Mouse (Mus musculus) G1E-ER4 (cell line): ENCODE data around the gene 4931422A03Rik. TPM values are rescaled to one million over a fixed set of nuclear protein-coding genes. Genes with fewer than 3 reads are reported as not detected.
"Not testable (repeated sequence)": the region's sequence is repeated elsewhere in the genome, so short reads cannot be mapped to it uniquely, and the experiment has no call there.

Experiments
- GATA1 ChIP-seq: IDR thresholded peaks from one replicate; pipeline ENCODE4 v1.8.0; 2012; ENCODE audit warnings: low read length, inconsistent platforms
- polyA plus RNA-seq: library from polyadenylated mRNA; stranded (reverse); fragments of >175 nt; gene quantifications from 2 replicates; pipeline ENCODE4 v1.2.3, GENCODE M21; 2012

4931422A03Rik gene
- polyA plus RNA-seq = not detected in 2 replicates

GRCm38 (mm10) chr2:104028139-104028723 lies at the start of gene 4931422A03Rik:
4931422A03Rik (minus strand) TSS chr2:104028361.
- TF ChIP-seq GATA1 = no peak

GRCm38 (mm10) chr2:104069704-104070185 lies 41.6 kb upstream of the 4931422A03Rik start, which contains the start of gene Cd59b:
Cd59b (plus strand) TSS chr2:104069849.
- no peak for TF ChIP-seq GATA1

GRCm38 (mm10) chr2:104068450-104068849 lies 40.3 kb upstream of the 4931422A03Rik start, which contains the start of gene Gm10799:
Gm10799 (minus strand) TSS chr2:104068550.
- not testable (repeated sequence) for TF ChIP-seq GATA1

- TF ChIP-seq GATA1 = not testable (repeated sequence)
Observed at GRCm38 (mm10) chr2:104065526-104065925, 37.4 kb upstream of the 4931422A03Rik start, which contains the start of gene Gm10912. Gm10912 (plus strand) TSS chr2:104065826.

GRCm38 (mm10) chr2:104064152-104064551 lies 36.0 kb upstream of the 4931422A03Rik start:
- no peak for TF ChIP-seq GATA1

- TF ChIP-seq GATA1 = no peak
Observed at GRCm38 (mm10) chr2:104062665-104063064, 34.5 kb upstream of the 4931422A03Rik start.

- TF ChIP-seq GATA1 = no peak
Observed at GRCm38 (mm10) chr2:104060996-104061395, 32.8 kb upstream of the 4931422A03Rik start.

- TF ChIP-seq GATA1 = no peak
Observed at GRCm38 (mm10) chr2:104059786-104060185, 31.6 kb upstream of the 4931422A03Rik start.

- TF ChIP-seq GATA1 = no peak
Observed at GRCm38 (mm10) chr2:104058954-104059353, 30.8 kb upstream of the 4931422A03Rik start.

- TF ChIP-seq GATA1 = no peak
Observed at GRCm38 (mm10) chr2:104058381-104058780, 30.2 kb upstream of the 4931422A03Rik start.

- TF ChIP-seq GATA1 = no peak
Observed at GRCm38 (mm10) chr2:104044479-104045080, 16.4 kb upstream of the 4931422A03Rik start.

GRCm38 (mm10) chr2:104043624-104044478 lies 15.7 kb upstream of the 4931422A03Rik start:
- TF ChIP-seq GATA1 = no peak

- TF ChIP-seq GATA1 = no peak
Observed at GRCm38 (mm10) chr2:104042766-104043165, 14.6 kb upstream of the 4931422A03Rik start.

- no peak for TF ChIP-seq GATA1
Observed at GRCm38 (mm10) chr2:104041632-104042031, 13.5 kb upstream of the 4931422A03Rik start.

- no peak for TF ChIP-seq GATA1
Observed at GRCm38 (mm10) chr2:104038236-104038635, 10.1 kb upstream of the 4931422A03Rik start.

- TF ChIP-seq GATA1 = no peak
Observed at GRCm38 (mm10) chr2:104036316-104036715, 8.2 kb upstream of the 4931422A03Rik start.
